Mouse (Mus musculus): ENCODE data around the gene Mov10.

GRCm38 (mm10) chr3:104788075-104788474, 30.3 kb downstream of the Mov10 start, which contains the start of gene Rhoc:
- TF ChIP-seq CTCF (conservative IDR thresholded peaks at IDR 0.05; ENCODE audit: insufficient read depth, insufficient read length, low read depth, low read length) = no peak
- TF ChIP-seq POLR2A (IDR thresholded peaks at IDR 0.05; ENCODE audit: low read depth, low read length) = no peak

All from kidney, adult 2 months (tissue).